Mouse (Mus musculus): Measurements from ENCODE around the gene Gm10184. TPM values are rescaled to one million over a fixed set of nuclear protein-coding genes. Genes with fewer than 3 reads are reported as not detected.

The Gm10184 gene
- polyA plus RNA-seq, 1 experiment = 62.6 TPM

DNA sequence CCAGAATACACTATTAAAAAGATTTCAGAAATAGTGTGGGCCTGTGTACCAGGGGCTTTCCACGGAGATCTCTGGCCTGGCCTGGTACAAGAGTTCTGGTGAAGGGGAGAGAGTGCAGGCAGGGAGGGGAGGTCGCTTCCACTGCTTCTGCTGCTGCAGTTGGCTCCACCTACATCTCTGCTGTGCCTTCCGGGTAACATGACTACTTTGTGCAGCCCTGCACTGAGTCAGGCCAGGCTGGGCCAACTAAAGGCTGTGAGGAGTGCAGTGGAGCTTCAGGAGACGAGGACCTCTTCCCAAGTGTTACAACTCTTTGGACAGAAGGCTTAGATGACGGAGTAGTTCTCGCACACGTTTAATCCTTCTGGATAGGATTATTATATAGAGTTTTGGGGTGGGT lies 9.6 kb downstream of the Gm10184 start:
- TF ChIP-seq USF1 (IDR thresholded peaks at IDR 0.05; ENCODE audit: low read depth) (no peak), MAX (IDR thresholded peaks at IDR 0.05; ENCODE audit: low read depth) (no peak), POLR2AphosphoS2 (IDR thresholded peaks at IDR 0.05; ENCODE audit: insufficient read length, low read depth) (no peak), E2F4 (IDR thresholded peaks at IDR 0.05; ENCODE audit: insufficient read depth) (no peak), TCF12 (IDR thresholded peaks at IDR 0.05; ENCODE audit: insufficient read depth, poor library complexity, severe bottlenecking) (no peak), MYOD1 (IDR thresholded peaks at IDR 0.05; ENCODE audit: control insufficient read depth in 1 of 3, insufficient read length in 2 of 3, low read depth in 2 of 3) (no peak), SRF (IDR thresholded peaks at IDR 0.05; ENCODE audit: control insufficient read depth, insufficient read length, low read depth) (no peak), CEBPB (IDR thresholded peaks at IDR 0.05; ENCODE audit: insufficient read depth, poor library complexity, severe bottlenecking) (no peak), TCF3 (IDR thresholded peaks at IDR 0.05; ENCODE audit: insufficient read length, low read depth) (no peak), MYOG (IDR thresholded peaks at IDR 0.05; ENCODE audit: control insufficient read depth in 1 of 3, insufficient read depth in 1 of 3, insufficient read length in 2 of 3, low read depth in 2 of 3) (no peak), REST (IDR thresholded peaks at IDR 0.05; ENCODE audit: insufficient read depth, insufficient read length) (no peak)
- H3K79me2 ChIP-seq (ENCODE audit: control insufficient read depth, insufficient read depth) = no peaks in the 10 kb centered on the region
- H3K27me3 ChIP-seq (ENCODE audit: control insufficient read depth, insufficient read depth, insufficient read length) = no peaks in the 10 kb centered on the region
- no peaks in the 10 kb centered on the region for H3K36me3 ChIP-seq (ENCODE audit: control insufficient read depth, insufficient read depth)
- no peak overlapping the region for H3ac ChIP-seq (ENCODE audit: control insufficient read depth, insufficient read length)
- H3K4me2 ChIP-seq (ENCODE audit: low read depth) = no peak overlapping the region
- H3K4me3 ChIP-seq = no peak overlapping the region

DNA sequence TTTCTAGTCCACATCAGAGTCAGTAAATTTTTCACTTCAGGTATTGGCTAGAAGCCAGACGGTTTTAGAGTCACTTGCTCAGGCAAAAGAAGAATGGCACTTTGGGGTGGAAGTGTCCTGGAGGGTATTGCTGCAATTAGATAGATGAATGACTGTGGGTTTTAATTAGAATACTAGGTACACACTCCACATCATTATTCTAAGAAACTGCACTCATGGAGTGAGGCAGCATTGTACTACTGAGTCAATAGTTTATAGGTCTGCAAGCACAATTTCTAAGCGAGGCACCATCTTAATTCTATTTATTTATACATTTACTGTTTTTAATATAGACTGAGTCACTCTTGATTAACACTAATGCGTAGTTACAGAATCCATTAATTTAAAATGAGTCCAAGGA lies 10.4 kb downstream of the Gm10184 start:
- H3K27me3 ChIP-seq (ENCODE audit: control insufficient read depth, insufficient read depth, insufficient read length) = no peaks in the 10 kb centered on the region
- no peak overlapping the region for H3K4me2 ChIP-seq (ENCODE audit: low read depth)
- no peak overlapping the region for H3K4me3 ChIP-seq
- H3ac ChIP-seq (ENCODE audit: control insufficient read depth, insufficient read length) = no peak overlapping the region
- H3K79me2 ChIP-seq (ENCODE audit: control insufficient read depth, insufficient read depth) = no peaks in the 10 kb centered on the region
- no peaks in the 10 kb centered on the region for H3K36me3 ChIP-seq (ENCODE audit: control insufficient read depth, insufficient read depth)
- TF ChIP-seq SRF (IDR thresholded peaks at IDR 0.05; ENCODE audit: control insufficient read depth, insufficient read length, low read depth) (no peak), TCF3 (IDR thresholded peaks at IDR 0.05; ENCODE audit: insufficient read length, low read depth) (no peak), REST (IDR thresholded peaks at IDR 0.05; ENCODE audit: insufficient read depth, insufficient read length) (no peak), POLR2AphosphoS2 (IDR thresholded peaks at IDR 0.05; ENCODE audit: insufficient read length, low read depth) (no peak), E2F4 (IDR thresholded peaks at IDR 0.05; ENCODE audit: insufficient read depth) (no peak), MYOG (IDR thresholded peaks at IDR 0.05; ENCODE audit: control insufficient read depth in 1 of 3, insufficient read depth in 1 of 3, insufficient read length in 2 of 3, low read depth in 2 of 3) (no peak), CEBPB (IDR thresholded peaks at IDR 0.05; ENCODE audit: insufficient read depth, poor library complexity, severe bottlenecking) (no peak), USF1 (IDR thresholded peaks at IDR 0.05; ENCODE audit: low read depth) (no peak), TCF12 (IDR thresholded peaks at IDR 0.05; ENCODE audit: insufficient read depth, poor library complexity, severe bottlenecking) (no peak)

DNA sequence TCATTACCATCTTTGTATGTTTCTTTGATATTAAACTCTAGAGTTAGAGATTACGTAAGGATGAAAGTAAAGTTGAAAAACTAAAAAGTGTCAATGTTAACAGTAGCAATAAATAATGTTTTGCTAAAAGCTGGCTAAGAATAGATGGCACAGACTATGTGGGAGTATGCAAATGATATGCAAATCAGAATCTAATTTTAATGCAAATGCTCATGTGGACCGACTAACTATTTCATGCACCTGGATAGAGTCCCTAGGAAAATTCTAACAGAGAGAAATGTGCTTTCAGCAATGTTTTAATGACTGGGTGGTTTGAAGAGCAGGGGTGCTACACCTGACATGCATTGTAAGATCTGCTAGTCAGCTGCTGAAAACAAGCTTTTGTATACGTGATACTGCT lies 45.3 kb downstream of the Gm10184 start:
- no peaks in the 10 kb centered on the region for H3K27me3 ChIP-seq (ENCODE audit: control insufficient read depth, insufficient read depth, insufficient read length)
- no peaks in the 10 kb centered on the region for H3K36me3 ChIP-seq (ENCODE audit: control insufficient read depth, insufficient read depth)
- TF ChIP-seq CEBPB (IDR thresholded peaks at IDR 0.05; ENCODE audit: insufficient read depth, poor library complexity, severe bottlenecking) (no peak), TCF3 (IDR thresholded peaks at IDR 0.05; ENCODE audit: insufficient read length, low read depth) (no peak), POLR2AphosphoS2 (IDR thresholded peaks at IDR 0.05; ENCODE audit: insufficient read length, low read depth) (no peak), REST (IDR thresholded peaks at IDR 0.05; ENCODE audit: insufficient read depth, insufficient read length) (no peak), SRF (IDR thresholded peaks at IDR 0.05; ENCODE audit: control insufficient read depth, insufficient read length, low read depth) (no peak), MAX (IDR thresholded peaks at IDR 0.05; ENCODE audit: low read depth) (no peak), MYOD1 (IDR thresholded peaks at IDR 0.05; ENCODE audit: control insufficient read depth in 1 of 3, insufficient read length in 2 of 3, low read depth in 2 of 3) (no peak), POLR2A (IDR thresholded peaks at IDR 0.05; ENCODE audit: insufficient read length, low read depth) (no peak), TCF12 (IDR thresholded peaks at IDR 0.05; ENCODE audit: insufficient read depth, poor library complexity, severe bottlenecking) (no peak), USF1 (IDR thresholded peaks at IDR 0.05; ENCODE audit: low read depth) (no peak), E2F4 (IDR thresholded peaks at IDR 0.05; ENCODE audit: insufficient read depth) (no peak), MYOG (IDR thresholded peaks at IDR 0.05; ENCODE audit: control insufficient read depth in 1 of 3, insufficient read depth in 1 of 3, insufficient read length in 2 of 3, low read depth in 2 of 3) (no peak)
- no peak overlapping the region for H3ac ChIP-seq (ENCODE audit: control insufficient read depth, insufficient read length)
- H3K4me2 ChIP-seq (ENCODE audit: low read depth) = no peak overlapping the region
- no peaks in the 10 kb centered on the region for H3K79me2 ChIP-seq (ENCODE audit: control insufficient read depth, insufficient read depth)
- no peak overlapping the region for H3K4me3 ChIP-seq

Measured in myocyte (in vitro differentiated cells).